Mouse (Mus musculus) thymus, adult 2 months (tissue): Measurements from ENCODE around the gene Tial1.

Experiments
- CTCF ChIP-seq: fragments of 200-500 bp; IDR thresholded peaks from 2 replicates; pipeline ENCODE4 v1.5.1; 2012; ENCODE audit warnings: mild to moderate bottlenecking, control low read depth, low read length, moderate library complexity, borderline replicate concordance; ENCODE audit not compliant: control insufficient read depth, poor library complexity, insufficient read depth; ENCODE audit errors: extremely low read depth
- POLR2A ChIP-seq: fragments of 200-500 bp; IDR thresholded peaks from 2 replicates; pipeline ENCODE4 v1.6.1; 2012; ENCODE audit warnings: mild to moderate bottlenecking, low read length, control low read depth, moderate library complexity; ENCODE audit not compliant: control insufficient read depth, poor library complexity, insufficient read depth; ENCODE audit errors: extremely low read depth

- TF ChIP-seq POLR2A (no peak), CTCF (no peak)
These were observed 670 bp downstream of the Tial1 start for GRCm38 (mm10) chr7:128460865-128461228.
